Mouse (Mus musculus) activated CD4-positive, CD25-positive, alpha-beta regulatory T cell (primary cell): ENCODE results near the gene Gm1113. TPM values are rescaled to one million over a fixed set of nuclear protein-coding genes. Genes with fewer than 3 reads are reported as not detected.

Experiments used
- polyA plus RNA-seq, 2 experiments: library from polyadenylated mRNA; unstranded; fragments of 100-300 nt; shearing (Covaris generic); gene quantifications; one replicate each; pipeline ENCODE4 v1.2.1; 2017

The Gm1113 gene
- not detected for polyA plus RNA-seq

DNA sequence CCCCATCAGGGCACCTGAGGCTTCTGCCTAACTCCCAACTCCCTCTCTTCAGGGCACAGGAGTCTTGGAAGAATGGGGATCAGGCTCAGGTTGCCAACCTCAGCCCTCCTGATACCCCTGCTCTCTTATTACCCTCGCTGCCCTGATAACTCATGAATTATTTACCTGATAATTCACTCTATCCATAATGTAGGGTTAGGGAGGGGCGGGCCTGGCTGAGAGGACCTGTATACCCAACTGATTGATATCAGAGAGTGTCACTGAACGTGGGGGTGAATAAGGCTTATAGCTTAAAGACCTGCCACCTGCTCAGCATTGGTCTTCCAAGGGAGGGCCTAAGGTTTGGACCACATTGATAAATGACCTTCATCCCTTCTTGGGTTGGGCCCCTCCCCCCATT lies at the start of gene Gm1113:
Gene Gm1113 (minus strand): TSS at position 101 of the 400 bp plus-strand sequence.

DNA sequence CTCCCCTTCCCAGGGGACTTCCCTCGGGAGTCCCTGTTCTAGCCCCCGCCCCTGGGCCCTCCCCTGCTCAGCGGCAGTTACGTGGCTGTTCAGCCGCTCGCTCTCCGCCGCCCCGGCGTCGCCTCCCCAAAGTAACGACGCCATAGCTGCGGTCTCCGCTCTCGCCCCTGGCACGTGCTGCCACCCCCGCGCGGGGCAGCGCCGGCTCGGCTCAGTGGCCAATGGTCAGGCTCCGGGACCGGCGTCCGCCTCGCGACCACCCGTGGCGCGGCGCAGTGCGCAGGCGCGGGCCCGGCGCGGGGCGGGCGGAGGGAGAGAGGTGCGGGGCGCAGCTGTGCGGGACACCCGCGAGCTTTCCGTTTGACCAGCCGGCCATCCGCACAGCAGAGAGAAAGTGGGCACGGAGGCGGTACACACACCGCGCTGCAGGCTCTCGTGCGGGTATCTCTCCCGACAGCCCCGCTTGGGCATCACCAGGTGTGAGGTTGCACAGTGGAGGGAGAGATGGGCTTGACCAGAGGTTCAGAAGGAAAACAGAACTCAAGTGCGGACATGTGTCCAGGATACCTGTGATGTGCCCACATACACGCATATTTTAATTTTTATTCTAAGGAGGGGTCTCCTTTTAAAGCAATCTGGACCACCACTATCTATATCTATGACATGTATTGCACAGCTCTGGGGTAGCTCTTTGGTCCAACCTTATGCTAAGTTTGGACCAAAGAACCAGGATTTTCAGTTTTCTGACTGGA lies 40.4 kb upstream of the Gm1113 start, which contains the start of the genes Ddx25 and Pus3:
Gene Ddx25 (minus strand): TSS at position 272 of the 752 bp plus-strand sequence.
Gene Pus3 (plus strand): TSS at position 339 of the 752 bp plus-strand sequence.

Other genes with a start within 250 kb of the Gm1113 start
- 1 to 10 TPM; 5.9 to 6.5 TPM for gene Cdon, start 97.1 kb downstream of the Gm1113 start, polyA plus RNA-seq
- under 1 TPM; 0.04 to 0.29 TPM for gene Ddx25, start 40.3 kb upstream of the Gm1113 start, polyA plus RNA-seq
- 10 to 100 TPM; 25.3 to 36.8 TPM for gene Pus3, start 40.3 kb upstream of the Gm1113 start, polyA plus RNA-seq
- under 1 TPM in 1 of 2 experiments, not detected in 1; 0.69 TPM for gene Pate2, start 52.0 kb upstream of the Gm1113 start, polyA plus RNA-seq
- gene Hyls1, start 52.1 kb upstream of the Gm1113 start, polyA plus RNA-seq: 1 to 10 TPM; 5.5 to 7.8 TPM
- not detected for gene Pate4, start 93.7 kb upstream of the Gm1113 start, polyA plus RNA-seq
- not detected for gene Pate3, start 129.9 kb upstream of the Gm1113 start, polyA plus RNA-seq
- gene Pate1, start 169.1 kb upstream of the Gm1113 start, polyA plus RNA-seq: under 1 TPM; 0.16 TPM
- gene Gm17677, start 222.8 kb upstream of the Gm1113 start, polyA plus RNA-seq: not detected